20 mouse cellular contexts compared by ENCODE assay signal in the genomic region with DNA sequence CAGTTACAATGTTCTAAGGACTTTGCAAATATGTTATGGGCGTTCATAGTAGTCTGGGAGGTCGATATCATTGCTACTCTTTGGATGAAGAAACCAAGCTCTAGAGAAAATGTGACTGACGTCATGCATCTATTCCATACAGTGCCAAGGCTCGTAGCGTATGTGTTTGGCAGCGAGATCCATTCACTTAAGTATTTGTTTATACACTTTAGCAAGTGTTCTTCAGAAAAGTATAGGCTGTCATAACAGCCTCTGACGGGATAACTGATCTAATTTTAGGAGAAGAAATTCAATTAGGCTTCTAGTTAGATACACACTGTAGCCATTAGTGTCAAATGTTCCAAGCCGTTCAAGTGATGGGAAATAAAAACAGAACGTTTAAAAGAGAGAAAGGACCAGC. TPM values are rescaled to one million over a fixed set of nuclear protein-coding genes. Genes with fewer than 3 reads are reported as not detected.
DNase-seq lines count a peak whose midpoint lies in the region; ATAC-seq and TF ChIP-seq lines count a peak whose summit lies in the region.
"Had no signal": no experiment of that assay in that cellular context is flagged by ENCODE, and none has a peak within 500 bp of the region (broad histone marks: within the 10 kb centered on the region; RNA-seq: fewer than 3 reads in every experiment).

No protein-coding gene starts in this region.

- 78% methylated on average over 9 of the region's 9 CpGs for whole genome bisulfite sequencing in forebrain, embryonic 14.5 days
- WGBS in forebrain, embryonic 12.5 days: 75% methylated on average over 9 of the region's 9 CpGs
- WGBS in intestine, embryonic 15.5 days: 50% methylated on average over 9 of the region's 9 CpGs
- 67% methylated on average over 9 of the region's 9 CpGs for WGBS in intestine, postnatal 0 days
- 41% methylated on average over 9 of the region's 9 CpGs for whole genome bisulfite sequencing in lung, postnatal 0 days
- 61% methylated on average over 9 of the region's 9 CpGs for WGBS in lung, adult 2 months
- WGBS in midbrain, embryonic 16.5 days: 87% methylated on average over 9 of the region's 9 CpGs

- no peak for TF ChIP-seq EP300 in lung, postnatal 0 days (IDR thresholded peaks at IDR 0.05)

- H3K27ac ChIP-seq in forebrain, embryonic 14.5 days (ENCODE audit: low read depth, low read length): no peak overlapping the region
- H3K27ac ChIP-seq in forebrain, embryonic 12.5 days: no peak overlapping the region
- H3K27ac ChIP-seq in intestine, embryonic 15.5 days: no peak overlapping the region
- no peak overlapping the region for H3K27ac ChIP-seq in intestine, postnatal 0 days (ENCODE audit: low read depth, low read length)
- no peak overlapping the region for H3K27ac ChIP-seq in lung, postnatal 0 days (ENCODE audit: low read length)
- H3K27ac ChIP-seq in midbrain, embryonic 16.5 days (ENCODE audit: low read length): no peak overlapping the region
- H3K27ac ChIP-seq: embryonic facial prominence, embryonic 15.5 days; gastrocnemius, adult 2 months; hindbrain, embryonic 10.5 days; hindbrain, embryonic 14.5 days had no signal

- peak; percentile 8 for DNase-seq in forebrain, embryonic 14.5 days (ENCODE audit: low spot score)
- peak; percentile 57 for DNase-seq in lung, postnatal 0 days (ENCODE audit: low spot score)
- DNase-seq in lung, adult 2 months: no peak
- DNase-seq: adrenal gland, postnatal 14 days; cerebellum, adult 18-20 months; cerebellum, adult 9-11 months; cerebellum, postnatal 36 days; gastrocnemius, adult 2 months; gastrocnemius, postnatal 25 days had no signal

- H3K4me3 ChIP-seq in forebrain, embryonic 14.5 days (ENCODE audit: low read depth, low read length): no peak overlapping the region
- H3K4me3 ChIP-seq in forebrain, embryonic 12.5 days (replicated peaks): no peak overlapping the region
- no peak overlapping the region for H3K4me3 ChIP-seq in intestine, embryonic 15.5 days (replicated peaks)
- no peak overlapping the region for H3K4me3 ChIP-seq in intestine, postnatal 0 days (ENCODE audit: low read depth, low read length)
- H3K4me3 ChIP-seq in lung, postnatal 0 days (ENCODE audit: low read depth, low read length): no peak overlapping the region
- H3K4me3 ChIP-seq in lung, adult 2 months (replicated peaks; ENCODE audit: extremely low read depth, low read depth, low read length): no peak overlapping the region
- H3K4me3 ChIP-seq in midbrain, embryonic 16.5 days (ENCODE audit: low read depth, low read length): no peak overlapping the region
- H3K4me3 ChIP-seq: embryonic facial prominence, embryonic 15.5 days; erythroblast, embryonic 14.5 days; gastrocnemius, adult 2 months; heart, embryonic 12.5 days; hindbrain, embryonic 10.5 days had no signal

- TF ChIP-seq CTCF in intestine, postnatal 0 days (IDR thresholded peaks at IDR 0.05; ENCODE audit: low read depth): no peak
- no peak for TF ChIP-seq CTCF in lung, postnatal 0 days (IDR thresholded peaks at IDR 0.05)
- no peak for TF ChIP-seq CTCF in lung, adult 2 months (IDR thresholded peaks at IDR 0.05; ENCODE audit: insufficient read depth, low read length)

- H3K9ac ChIP-seq in forebrain, embryonic 14.5 days (ENCODE audit: low read length): no peak overlapping the region
- no peak overlapping the region for H3K9ac ChIP-seq in forebrain, embryonic 12.5 days
- no peak overlapping the region for H3K9ac ChIP-seq in intestine, embryonic 15.5 days
- H3K9ac ChIP-seq in intestine, postnatal 0 days (ENCODE audit: low read depth, low read length): no peak overlapping the region
- no peak overlapping the region for H3K9ac ChIP-seq in lung, postnatal 0 days (replicated peaks; ENCODE audit: low read depth)
- H3K9ac ChIP-seq in midbrain, embryonic 16.5 days (ENCODE audit: low read depth, low read length): no peak overlapping the region
- H3K9ac ChIP-seq: embryonic facial prominence, embryonic 15.5 days; heart, embryonic 12.5 days; hindbrain, embryonic 14.5 days had no signal

- no peak for ATAC-seq in forebrain, embryonic 14.5 days
- no peak for ATAC-seq in forebrain, embryonic 12.5 days (ENCODE audit: low FRiP score)
- 0 out of 2 replicates have a peak, but pooled peaks have one; percentile 46 for ATAC-seq in intestine, embryonic 15.5 days
- no peak for ATAC-seq in intestine, postnatal 0 days
- ATAC-seq in lung, postnatal 0 days: peak; percentile 63
- ATAC-seq in midbrain, embryonic 16.5 days: no peak
- ATAC-seq: activated CD4-positive, CD25-positive, alpha-beta regulatory T cell, adult 4 months; Patski had no signal

- no peaks in the 10 kb centered on the region for H3K4me1 ChIP-seq in forebrain, embryonic 14.5 days (ENCODE audit: control insufficient read depth, insufficient read depth, low read length)
- no peaks in the 10 kb centered on the region for H3K4me1 ChIP-seq in forebrain, embryonic 12.5 days
- H3K4me1 ChIP-seq in intestine, embryonic 15.5 days (replicated peaks): no peaks in the 10 kb centered on the region
- no peaks in the 10 kb centered on the region for H3K4me1 ChIP-seq in intestine, postnatal 0 days (replicated peaks; ENCODE audit: control insufficient read depth, insufficient read depth, low read length)
- no peaks in the 10 kb centered on the region for H3K4me1 ChIP-seq in lung, postnatal 0 days (ENCODE audit: insufficient read depth, low read depth, low read length)
- H3K4me1 ChIP-seq in lung, adult 2 months (ENCODE audit: control insufficient read depth, insufficient read depth, low read length): peaks cover 2% of the 10 kb centered on the region; the same call in 1 of the 2 replicates
- H3K4me1 ChIP-seq in midbrain, embryonic 16.5 days (ENCODE audit: control insufficient read depth, insufficient read depth, low read length): no peaks in the 10 kb centered on the region
- H3K4me1 ChIP-seq: embryonic facial prominence, embryonic 15.5 days; heart, embryonic 12.5 days; hindbrain, embryonic 10.5 days had no signal

- H3K36me3 ChIP-seq in forebrain, embryonic 14.5 days (ENCODE audit: control insufficient read depth, insufficient read depth, low read length): no peaks in the 10 kb centered on the region
- no peaks in the 10 kb centered on the region for H3K36me3 ChIP-seq in forebrain, embryonic 12.5 days (replicated peaks)
- H3K36me3 ChIP-seq in intestine, embryonic 15.5 days: no peaks in the 10 kb centered on the region
- H3K36me3 ChIP-seq in intestine, postnatal 0 days (ENCODE audit: control insufficient read depth, insufficient read depth): no peaks in the 10 kb centered on the region
- no peaks in the 10 kb centered on the region for H3K36me3 ChIP-seq in lung, postnatal 0 days (ENCODE audit: insufficient read depth, low read length)
- H3K36me3 ChIP-seq in midbrain, embryonic 16.5 days (ENCODE audit: control insufficient read depth, insufficient read depth, low read length): no peaks in the 10 kb centered on the region
- H3K36me3 ChIP-seq: embryonic facial prominence, embryonic 15.5 days; heart, embryonic 12.5 days; hindbrain, embryonic 10.5 days had no signal

- no peak overlapping the region for H3K4me2 ChIP-seq in forebrain, embryonic 14.5 days (ENCODE audit: low read length)
- H3K4me2 ChIP-seq in forebrain, embryonic 12.5 days: no peak overlapping the region
- H3K4me2 ChIP-seq in intestine, embryonic 15.5 days (replicated peaks): no peak overlapping the region
- no peak overlapping the region for H3K4me2 ChIP-seq in intestine, postnatal 0 days (replicated peaks; ENCODE audit: low read depth)
- H3K4me2 ChIP-seq in lung, postnatal 0 days (replicated peaks; ENCODE audit: low read depth, low read length): no peak overlapping the region
- no peak overlapping the region for H3K4me2 ChIP-seq in midbrain, embryonic 16.5 days (ENCODE audit: low read length)
- H3K4me2 ChIP-seq: embryonic facial prominence, embryonic 15.5 days; heart, embryonic 12.5 days; hindbrain, embryonic 14.5 days had no signal

- TF ChIP-seq POLR2A in lung, adult 2 months (IDR thresholded peaks at IDR 0.05; ENCODE audit: borderline replicate concordance, extremely low read depth, low read depth, low read length): no peak

- H3K27me3 ChIP-seq in forebrain, embryonic 14.5 days (replicated peaks; ENCODE audit: control insufficient read depth, insufficient read depth, low read length): no peaks in the 10 kb centered on the region
- no peaks in the 10 kb centered on the region for H3K27me3 ChIP-seq in forebrain, embryonic 12.5 days
- no peaks in the 10 kb centered on the region for H3K27me3 ChIP-seq in intestine, embryonic 15.5 days (replicated peaks)
- no peaks in the 10 kb centered on the region for H3K27me3 ChIP-seq in intestine, postnatal 0 days (replicated peaks; ENCODE audit: control insufficient read depth, insufficient read depth, low read length)
- no peaks in the 10 kb centered on the region for H3K27me3 ChIP-seq in lung, postnatal 0 days (replicated peaks; ENCODE audit: insufficient read depth, low read length)
- H3K27me3 ChIP-seq in midbrain, embryonic 16.5 days (ENCODE audit: control insufficient read depth, insufficient read depth, low read depth, low read length): no peaks in the 10 kb centered on the region
- H3K27me3 ChIP-seq: embryonic facial prominence, embryonic 15.5 days; heart, embryonic 12.5 days; Patski had no signal

- H3K9me3 ChIP-seq in forebrain, embryonic 14.5 days (replicated peaks; ENCODE audit: control insufficient read depth, low read length): no peaks in the 10 kb centered on the region
- H3K9me3 ChIP-seq in forebrain, embryonic 12.5 days: no peaks in the 10 kb centered on the region
- no peaks in the 10 kb centered on the region for H3K9me3 ChIP-seq in intestine, embryonic 15.5 days
- no peaks in the 10 kb centered on the region for H3K9me3 ChIP-seq in intestine, postnatal 0 days (ENCODE audit: control insufficient read depth)
- no peaks in the 10 kb centered on the region for H3K9me3 ChIP-seq in lung, postnatal 0 days (ENCODE audit: low read length)
- no peaks in the 10 kb centered on the region for H3K9me3 ChIP-seq in midbrain, embryonic 16.5 days (replicated peaks; ENCODE audit: control insufficient read depth, low read length, poor library complexity, severe bottlenecking)
- H3K9me3 ChIP-seq: embryonic facial prominence, embryonic 15.5 days; heart, embryonic 12.5 days; hindbrain, embryonic 10.5 days had no signal

RNA-seq across cellular contexts. Expression of gene Sgms2, which starts 32.5 kb away (rescaled TPM):
- polyA plus RNA-seq in forebrain, embryonic 14.5 days (2014; fragmentation: Nextera tagmentation; extraction: Ambion mirVana): 1.5 and 1.9 TPM in 2 replicates
- 0.96 and 1.00 TPM in 2 replicates for polyA plus RNA-seq in forebrain, embryonic 12.5 days (2016; fragmentation: Nextera tagmentation; extraction: Ambion mirVana)
- polyA plus RNA-seq in intestine, embryonic 15.5 days (2015; fragmentation: Nextera tagmentation; extraction: Ambion mirVana): 15.3 and 15.8 TPM in 2 replicates
- 37.9 and 39.1 TPM in 2 replicates for polyA plus RNA-seq in intestine, postnatal 0 days (2015; fragmentation: Nextera tagmentation; extraction: Ambion mirVana)
- polyA plus RNA-seq in lung, postnatal 0 days (2015; fragmentation: Nextera tagmentation; extraction: Ambion mirVana): 4.1 TPM in 2 replicates
- 1.7 and 2.6 TPM in 2 replicates for polyA plus RNA-seq in lung, adult 2 months (2012; rRNA removed)
- polyA plus RNA-seq in midbrain, embryonic 16.5 days (2015; fragmentation: Nextera tagmentation; extraction: Ambion mirVana): 1.3 and 1.6 TPM in 2 replicates
- polyA plus RNA-seq: activated CD4-positive, CD25-positive, alpha-beta regulatory T cell, adult 4 months had no signal

RNA-seq across cellular contexts. Expression of gene Papss1, which starts 40.8 kb away (rescaled TPM):
- polyA plus RNA-seq in forebrain, embryonic 14.5 days (2014; fragmentation: Nextera tagmentation; extraction: Ambion mirVana): 129 and 140 TPM in 2 replicates
- polyA plus RNA-seq in forebrain, embryonic 12.5 days (2016; fragmentation: Nextera tagmentation; extraction: Ambion mirVana): 90.8 TPM in 2 replicates
- 144 and 150 TPM in 2 replicates for polyA plus RNA-seq in intestine, embryonic 15.5 days (2015; fragmentation: Nextera tagmentation; extraction: Ambion mirVana)
- 150 and 168 TPM in 2 replicates for polyA plus RNA-seq in intestine, postnatal 0 days (2015; fragmentation: Nextera tagmentation; extraction: Ambion mirVana)
- polyA plus RNA-seq in lung, postnatal 0 days (2015; fragmentation: Nextera tagmentation; extraction: Ambion mirVana): 45.9 and 50.4 TPM in 2 replicates
- polyA plus RNA-seq in lung, adult 2 months (2012; rRNA removed): 26.0 and 36.0 TPM in 2 replicates
- polyA plus RNA-seq in midbrain, embryonic 16.5 days (2015; fragmentation: Nextera tagmentation; extraction: Ambion mirVana): 125 and 127 TPM in 2 replicates

Comparison
In these comparisons a context has a peak if more than half of its experiments do, and no peak if none do; other contexts are left out.
1. ATAC-seq: peak in intestine, embryonic 15.5 days (single experiment) and lung, postnatal 0 days (single experiment); none in forebrain, embryonic 14.5 days (single experiment), forebrain, embryonic 12.5 days (single experiment), intestine, postnatal 0 days (single experiment) and midbrain, embryonic 16.5 days (single experiment).